Mouse (Mus musculus) liver, embryonic 14.5 days (tissue): ENCODE results near the gene Rac2. TPM values are rescaled to one million over a fixed set of nuclear protein-coding genes. Genes with fewer than 3 reads are reported as not detected.

Experiments used
- ATAC-seq: fragments of 200-750 bp; cut with Nextera tagmentation; 2 replicates; pipeline ENCODE4 v1.8.0; 2017; ENCODE audit warnings: moderate number of reproducible peaks, mild to moderate bottlenecking, moderate library complexity; ENCODE audit not compliant: insufficient read depth
- DNase-seq, 3 experiments: peaks; one replicate each; pipeline ENCODE4 v3.0.0-alpha.2; 2012 to 2013; ENCODE audit warnings: low read depth in 3 of 3, low spot score in 3 of 3
- H3K27ac ChIP-seq: fragments of 300-500 bp; sonication (generic); 2 replicates; pipeline ENCODE4 v1.5.1; 2014; ENCODE audit warnings: moderate library complexity, mild to moderate bottlenecking, control low read depth, inconsistent platforms
- H3K27me3 ChIP-seq: fragments of 300-500 bp; sonication (generic); 2 replicates; pipeline ENCODE4 v1.6.1; 2014; ENCODE audit warnings: mild to moderate bottlenecking, low read length, moderate library complexity; ENCODE audit not compliant: control insufficient read depth, insufficient read depth
- H3K36me3 ChIP-seq: fragments of 300-500 bp; sonication (generic); replicated peaks from 2 replicates; pipeline ENCODE4 v1.6.1; 2014; ENCODE audit warnings: low read depth; ENCODE audit not compliant: control insufficient read depth, insufficient read depth
- H3K4me1 ChIP-seq, 2 experiments: fragments of 200-500 bp in 1 of 2; fragments of 300-500 bp in 1 of 2; sonication (generic) in 1 of 2; replicated peaks; 2 replicates each; pipeline ENCODE4 v1.6.1; 2012 to 2014; ENCODE audit warnings: antibody characterized with exemption in 1 of 2, inconsistent platforms in 1 of 2, low read length in 1 of 2; ENCODE audit not compliant: control insufficient read depth in 2 of 2, insufficient read depth in 2 of 2
- H3K4me2 ChIP-seq: fragments of 300-500 bp; sonication (generic); 2 replicates; pipeline ENCODE4 v1.6.1; 2014; ENCODE audit warnings: low read depth, mild to moderate bottlenecking, control low read depth, moderate library complexity
- H3K4me3 ChIP-seq, 2 experiments: fragments of 200-500 bp in 1 of 2; fragments of 300-500 bp in 1 of 2; sonication (generic) in 1 of 2; 2 replicates each; pipeline ENCODE4 v1.5.1; 2012 to 2014; ENCODE audit warnings: low read depth in 2 of 2, low read length in 2 of 2, mild to moderate bottlenecking in 2 of 2, control low read depth in 1 of 2, inconsistent platforms in 1 of 2, moderate library complexity in 1 of 2; ENCODE audit not compliant: insufficient read depth in 1 of 2
- H3K9ac ChIP-seq: fragments of 300-500 bp; sonication (generic); replicated peaks from 2 replicates; pipeline ENCODE4 v1.6.1; 2014; ENCODE audit warnings: mild to moderate bottlenecking, control low read depth, moderate library complexity
- H3K9me3 ChIP-seq: fragments of 300-500 bp; sonication (generic); 2 replicates; pipeline ENCODE4 v1.6.1; 2016; ENCODE audit warnings: low read length, mixed read lengths; ENCODE audit not compliant: control insufficient read depth
- CTCF ChIP-seq: IDR thresholded peaks from 2 replicates; pipeline ENCODE4 v1.5.1; 2016; ENCODE audit warnings: antibody characterized with exemption, low read depth, control low read depth
- EP300 ChIP-seq: IDR thresholded peaks from 2 replicates; pipeline ENCODE4 v1.6.1; 2016; ENCODE audit warnings: antibody characterized with exemption, low read depth
- WGBS: fragments of 180-500 bp; shearing (Covaris S2); extraction: QIAGEN DNeasy Blood & Tissue Kit; methylation state at CpG from one replicate; pipeline ENCODE4 v1.1.7; 2014; ENCODE audit not compliant: insufficient replicate concordance; 5-methylcytosine and 5-hydroxymethylcytosine counted together
- polyA plus RNA-seq, 2 experiments: library from polyadenylated mRNA; depleted of rRNA in 1 of 2; stranded (reverse) in 1 of 2; unstranded in 1 of 2; fragments of >200 nt; fragmentation: Nextera tagmentation in 1 of 2; extraction: Ambion mirVana in 1 of 2; gene quantifications; 2 replicates each; pipeline versions ENCODE4 v1.2.1 to v1.2.3; 2012 to 2014

Gene Rac2
- polyA plus RNA-seq, 2 experiments, result 57.5 to 117 TPM

GRCm38 (mm10) chr15:78567608-78568120 is 4.9 kb downstream of the Rac2 start:
- H3K27me3 ChIP-seq, result no peaks in the 10 kb centered on the region
- H3K9ac ChIP-seq, result no peak overlapping the region
- no peak overlapping the region for H3K27ac ChIP-seq
- ATAC-seq, result no peak
- peaks cover 9% of the 10 kb centered on the region; the same call in 1 of the 2 replicates for H3K36me3 ChIP-seq
- 68% methylated on average over 9 of the region's 9 CpGs for WGBS
- no peaks in the 10 kb centered on the region for H3K9me3 ChIP-seq
- TF ChIP-seq EP300 (no peak), CTCF (no peak; the same call in 1 of the 2 replicates)
- H3K4me2 ChIP-seq, result no peak overlapping the region
- H3K4me3 ChIP-seq, result no peak overlapping the region
- DNase-seq, result no peak
- peaks cover 35 to 51% of the 10 kb centered on the region in 2 experiments for H3K4me1 ChIP-seq

DNA sequence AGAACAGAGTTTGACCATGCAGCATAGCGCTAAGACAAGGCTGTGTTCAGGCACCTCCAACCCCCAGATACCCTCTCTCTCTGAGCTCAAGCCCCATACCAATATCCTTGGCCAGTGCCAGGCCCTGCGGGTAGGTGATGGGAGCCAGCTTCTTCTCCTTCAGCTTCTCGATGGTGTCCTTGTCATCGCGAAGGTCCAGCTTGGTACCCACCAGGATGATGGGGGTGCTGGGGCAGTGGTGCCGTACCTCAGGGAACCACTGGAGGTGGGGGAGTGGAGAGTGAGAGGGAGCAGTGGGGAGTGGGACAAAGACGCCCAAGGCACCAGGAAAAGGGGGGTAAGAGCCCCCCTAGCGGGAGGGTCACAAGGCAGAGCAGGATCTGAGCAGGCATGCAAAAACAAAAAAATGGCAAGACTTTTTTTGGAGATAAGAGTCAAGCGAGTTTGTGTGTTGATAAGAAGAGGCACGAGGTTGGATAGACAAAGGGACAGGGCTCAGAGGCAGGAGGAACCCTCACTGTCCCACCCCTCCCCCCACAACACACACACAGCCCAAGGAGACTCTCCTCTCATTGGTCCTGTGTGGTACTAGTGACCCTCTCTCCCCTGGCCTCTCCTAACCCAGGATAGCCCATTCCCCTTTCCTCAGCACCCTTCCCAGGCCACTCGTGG is 7.7 kb downstream of the Rac2 start:
- Histone ChIP-seq H3K9ac (peak overlapping the region; percentile 44), H3K4me2 (peak overlapping the region; percentile 45), H3K27me3 (no peaks in the 10 kb centered on the region), H3K27ac (peak overlapping the region; percentile 45), H3K9me3 (no peaks in the 10 kb centered on the region), H3K4me1 (peaks cover 20 to 31% of the 10 kb centered on the region in 2 experiments), H3K36me3 (peaks cover 9% of the 10 kb centered on the region; the same call in 1 of the 2 replicates), H3K4me3 (no peak overlapping the region)
- WGBS, result 37% methylated on average over 11 of the region's 11 CpGs
- ATAC-seq (peak; percentile 84), DNase-seq (peak in 2 of 3 experiments; percentile 28 to 47)
- TF ChIP-seq EP300 (peak; percentile 71), CTCF (0 out of 2 replicates have a peak, but pooled peaks have one; percentile 15)

- no peak overlapping the region for H3K4me3 ChIP-seq
- no peaks in the 10 kb centered on the region for H3K9me3 ChIP-seq
- WGBS, result 21% methylated on average over 5 of the region's 5 CpGs
- no peak overlapping the region for H3K9ac ChIP-seq
- TF ChIP-seq EP300 (no peak), CTCF (no peak)
- DNase-seq (peak in 1 of 3 experiments; percentile 33), ATAC-seq (peak; percentile 67)
- H3K27me3 ChIP-seq, result no peaks in the 10 kb centered on the region
- peak overlapping the region; percentile 45 for H3K4me2 ChIP-seq
- H3K27ac ChIP-seq, result peak overlapping the region; percentile 6; the same call in 1 of the 2 replicates
- peaks cover 20 to 31% of the 10 kb centered on the region in 2 experiments for H3K4me1 ChIP-seq
- peaks cover 3% of the 10 kb centered on the region; the same call in 1 of the 2 replicates for H3K36me3 ChIP-seq
Measured at GRCm38 (mm10) chr15:78563937-78564336, 8.6 kb downstream of the Rac2 start.

- Histone ChIP-seq H3K9ac (no peak overlapping the region), H3K27me3 (no peaks in the 10 kb centered on the region), H3K4me3 (no peak overlapping the region), H3K9me3 (no peaks in the 10 kb centered on the region), H3K4me1 (peaks cover 20 to 31% of the 10 kb centered on the region in 2 experiments), H3K36me3 (no peaks in the 10 kb centered on the region; the same call in 1 of the 2 replicates), H3K4me2 (peak overlapping the region; percentile 45; the same call in 1 of the 2 replicates), H3K27ac (no peak overlapping the region)
- DNase-seq (no peak), ATAC-seq (no peak)
- WGBS, result 88% methylated on average over 3 of the region's 3 CpGs
- TF ChIP-seq CTCF (no peak), EP300 (no peak)
Measured at GRCm38 (mm10) chr15:78563344-78563743, 9.2 kb downstream of the Rac2 start.
